Mouse (Mus musculus): ENCODE results near the gene Bicd2. TPM values are rescaled to one million over a fixed set of nuclear protein-coding genes. Genes with fewer than 3 reads are reported as not detected.

The Bicd2 gene
- polyA plus RNA-seq, 1 experiment = 43.1 TPM

DNA sequence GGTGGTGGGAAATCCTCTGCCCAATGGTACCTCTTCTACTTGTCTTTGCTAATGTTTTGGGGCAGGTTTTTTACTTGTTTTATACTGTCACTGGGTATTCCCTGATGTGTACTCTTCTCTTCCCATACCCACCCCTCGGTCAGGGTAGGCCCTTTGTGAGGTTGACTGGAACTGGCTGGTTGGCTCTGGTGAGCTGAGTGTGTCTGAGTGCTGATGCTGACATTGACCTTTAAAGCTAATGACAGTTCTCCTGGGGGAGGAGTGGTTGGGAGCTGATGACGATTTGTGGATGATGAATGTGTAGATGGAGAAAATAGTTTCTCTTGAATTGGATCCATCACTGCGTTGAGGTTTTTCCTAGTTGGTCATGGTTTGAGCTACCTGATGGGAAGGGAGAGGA, 85.4 kb downstream of the Bicd2 start:
- Histone ChIP-seq H3K4me3 (ENCODE audit: insufficient read depth, low read length) (no peak overlapping the region), H3K27ac (ENCODE audit: insufficient read depth, low read length) (no peak overlapping the region), H3K4me1 (ENCODE audit: control insufficient read depth, insufficient read depth, low read length) (peaks cover 13% of the 10 kb centered on the region)
- TF ChIP-seq CTCF (IDR thresholded peaks at IDR 0.05; ENCODE audit: borderline replicate concordance, insufficient read depth, low read length) (no peak), POLR2A (IDR thresholded peaks at IDR 0.05; ENCODE audit: low read depth, low read length) (no peak)

DNA sequence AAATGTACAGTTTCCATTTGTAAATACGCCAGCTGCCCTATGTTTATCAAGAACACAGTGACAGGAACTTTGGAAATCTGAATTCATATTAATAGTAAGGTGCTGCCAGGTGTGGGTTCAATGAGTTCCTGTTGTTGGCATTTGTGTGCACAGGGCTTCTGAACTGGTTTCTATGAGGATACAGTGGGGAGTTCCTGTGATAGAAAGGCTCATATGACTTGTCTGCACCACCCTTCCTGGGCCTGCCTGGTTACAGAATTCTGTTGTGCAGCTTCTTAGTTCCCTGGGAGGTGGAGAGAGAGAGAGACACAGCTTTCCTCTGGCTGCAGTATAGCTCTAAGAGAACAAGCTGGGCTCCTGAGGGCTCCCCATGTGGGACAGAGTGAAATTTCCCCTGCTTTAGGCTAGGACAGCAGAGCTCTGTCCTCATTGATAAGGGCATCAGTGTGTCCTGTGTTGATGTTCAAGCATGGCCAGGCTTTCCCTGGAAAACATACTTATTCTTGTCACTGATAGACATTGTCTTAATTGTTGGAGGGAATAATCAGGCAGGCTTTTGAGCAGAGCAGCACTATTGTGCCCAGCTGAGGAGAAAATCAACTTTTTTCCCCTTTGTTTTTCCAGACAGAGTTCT, 86.8 kb downstream of the Bicd2 start:
- TF ChIP-seq POLR2A (IDR thresholded peaks at IDR 0.05; ENCODE audit: low read depth, low read length) = no peak
- no peak for TF ChIP-seq CTCF (IDR thresholded peaks at IDR 0.05; ENCODE audit: borderline replicate concordance, insufficient read depth, low read length)
- Histone ChIP-seq H3K4me1 (ENCODE audit: control insufficient read depth, insufficient read depth, low read length) (peaks cover 5% of the 10 kb centered on the region; the same call in 1 of the 2 replicates), H3K4me3 (ENCODE audit: insufficient read depth, low read length) (no peak overlapping the region), H3K27ac (ENCODE audit: insufficient read depth, low read length) (no peak overlapping the region)

DNA sequence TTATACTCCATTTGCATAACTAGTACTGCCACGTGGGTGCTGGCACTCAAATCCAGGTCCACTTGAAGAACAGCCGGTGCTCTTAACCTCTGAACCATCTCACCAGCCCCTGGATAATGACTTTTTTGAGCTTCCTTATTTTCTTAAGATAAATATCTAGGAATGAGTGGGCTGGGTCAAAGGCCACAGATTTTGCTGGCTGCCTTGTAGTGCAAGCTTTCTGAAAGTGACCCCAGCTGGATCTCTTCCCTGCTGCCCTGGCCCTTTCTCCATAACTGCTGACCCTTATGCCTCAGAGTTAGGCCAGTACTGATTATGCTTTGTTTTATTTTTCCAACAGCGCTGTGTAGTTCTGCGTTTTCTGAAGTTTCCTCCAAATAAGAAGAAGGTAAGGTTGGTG, 89.1 kb downstream of the Bicd2 start:
- Histone ChIP-seq H3K4me1 (ENCODE audit: control insufficient read depth, insufficient read depth, low read length) (peaks cover 5% of the 10 kb centered on the region; the same call in 1 of the 2 replicates), H3K27ac (ENCODE audit: insufficient read depth, low read length) (no peak overlapping the region), H3K4me3 (ENCODE audit: insufficient read depth, low read length) (no peak overlapping the region)
- TF ChIP-seq CTCF (IDR thresholded peaks at IDR 0.05; ENCODE audit: borderline replicate concordance, insufficient read depth, low read length) = no peak
- no peak for TF ChIP-seq POLR2A (IDR thresholded peaks at IDR 0.05; ENCODE audit: low read depth, low read length)

DNA sequence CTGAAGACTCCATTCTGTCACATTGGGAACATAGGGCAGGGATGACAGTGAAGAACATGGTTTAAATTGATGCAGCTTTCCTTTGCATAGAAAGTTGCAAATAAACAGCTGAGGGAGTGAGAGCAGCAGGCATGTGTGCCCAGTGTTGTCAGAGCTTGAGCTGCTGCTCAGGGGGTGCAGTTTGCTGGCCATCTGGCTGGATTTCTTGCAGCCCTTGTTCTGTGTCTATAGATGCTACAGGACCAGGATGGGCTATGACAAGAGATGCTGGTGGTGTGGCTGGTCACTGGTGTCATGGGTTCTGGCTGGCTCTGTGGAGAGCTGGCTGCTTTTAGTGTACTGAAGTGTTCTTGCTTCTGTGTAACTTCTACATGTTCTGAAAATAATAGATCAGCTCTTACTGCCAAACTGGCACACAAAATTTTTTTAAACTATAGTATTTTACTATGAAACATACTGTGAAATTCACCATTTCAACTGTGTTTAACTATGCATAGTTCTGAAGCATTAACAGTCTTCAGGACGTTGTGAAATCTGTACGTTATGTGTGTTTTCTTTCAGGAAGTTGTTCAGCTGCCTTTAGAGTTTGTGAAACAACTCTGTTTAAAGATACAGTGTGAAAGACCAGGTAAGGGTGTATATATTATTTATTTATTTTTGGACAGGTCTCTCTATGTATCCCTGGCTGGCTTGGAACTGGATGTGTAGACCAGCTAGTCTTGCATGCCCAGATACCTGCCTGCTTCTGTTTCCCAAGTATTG, 92.1 kb downstream of the Bicd2 start:
- Histone ChIP-seq H3K4me3 (ENCODE audit: insufficient read depth, low read length) (no peak overlapping the region), H3K4me1 (ENCODE audit: control insufficient read depth, insufficient read depth, low read length) (peaks cover 5% of the 10 kb centered on the region; the same call in 1 of the 2 replicates), H3K27ac (ENCODE audit: insufficient read depth, low read length) (no peak overlapping the region)
- TF ChIP-seq CTCF (IDR thresholded peaks at IDR 0.05; ENCODE audit: borderline replicate concordance, insufficient read depth, low read length) = no peak
- TF ChIP-seq POLR2A (IDR thresholded peaks at IDR 0.05; ENCODE audit: low read depth, low read length) = no peak

DNA sequence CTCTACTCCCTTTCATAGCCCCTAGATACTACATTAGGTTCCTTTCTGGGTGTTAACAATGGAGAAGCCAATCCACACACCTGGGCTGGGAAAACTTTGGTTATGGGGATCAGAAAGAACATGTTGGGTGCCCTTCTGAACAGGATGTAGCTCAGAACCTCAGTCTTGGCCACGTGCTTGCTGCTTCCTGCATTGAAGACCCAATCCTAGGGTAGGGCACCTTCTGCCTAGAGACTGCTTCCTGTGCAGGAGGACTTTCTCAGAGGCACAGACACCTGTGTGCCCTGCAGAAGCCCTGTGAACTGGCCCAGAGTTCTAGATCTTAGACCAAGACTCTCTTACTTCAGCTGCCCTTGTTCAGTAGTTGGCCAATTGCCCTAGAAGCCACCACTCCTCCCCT, 94.4 kb downstream of the Bicd2 start:
- no peaks in the 10 kb centered on the region for H3K4me1 ChIP-seq (ENCODE audit: control insufficient read depth, insufficient read depth, low read length)

DNA sequence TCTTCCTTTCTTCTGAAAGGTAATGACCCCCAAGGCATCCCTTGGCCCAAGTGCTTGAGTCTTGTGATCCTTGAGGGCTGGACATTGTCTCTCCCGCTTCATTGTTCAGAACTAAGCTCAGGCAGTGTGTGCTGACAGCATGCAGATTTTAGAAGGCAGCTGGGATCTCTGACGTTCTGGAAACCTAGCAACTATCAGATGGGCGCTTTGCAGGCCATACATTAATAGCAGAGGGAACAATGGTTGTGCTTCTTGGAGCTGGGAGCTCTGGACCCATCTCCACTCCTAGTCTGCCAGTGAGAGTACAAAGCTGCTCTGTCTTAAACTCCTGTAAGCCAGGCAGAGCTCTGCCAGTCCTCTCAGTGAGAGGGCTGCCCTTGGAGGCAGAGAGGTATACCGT, 94.8 kb downstream of the Bicd2 start:
- TF ChIP-seq CTCF (IDR thresholded peaks at IDR 0.05; ENCODE audit: borderline replicate concordance, insufficient read depth, low read length) = no peak
- no peak for TF ChIP-seq POLR2A (IDR thresholded peaks at IDR 0.05; ENCODE audit: low read depth, low read length)
- no peaks in the 10 kb centered on the region for H3K4me1 ChIP-seq (ENCODE audit: control insufficient read depth, insufficient read depth, low read length)
- no peak overlapping the region for H3K27ac ChIP-seq (ENCODE audit: insufficient read depth, low read length)
- H3K4me3 ChIP-seq (ENCODE audit: insufficient read depth, low read length) = no peak overlapping the region

More for the DNA sequence above, 94.4 kb downstream of the Bicd2 start:
- Histone ChIP-seq H3K27ac (ENCODE audit: insufficient read depth, low read length) (no peak overlapping the region), H3K4me3 (ENCODE audit: insufficient read depth, low read length) (no peak overlapping the region)
- TF ChIP-seq CTCF (IDR thresholded peaks at IDR 0.05; ENCODE audit: borderline replicate concordance, insufficient read depth, low read length) = no peak
- no peak for TF ChIP-seq POLR2A (IDR thresholded peaks at IDR 0.05; ENCODE audit: low read depth, low read length)

Other genes starting within 250 kb of the Bicd2 start
- gene Wnk2, start 193.6 kb upstream of the Bicd2 start, polyA plus RNA-seq (2011; ENCODE audit: insufficient read length, low read depth, missing spikeins) = not detected in 2 replicates
- gene Ninj1, start 154.1 kb upstream of the Bicd2 start, polyA plus RNA-seq (2011; ENCODE audit: insufficient read length, low read depth, missing spikeins) = 27.6 and 28.6 TPM in 2 replicates
- 28.1 and 30.4 TPM in 2 replicates for gene Card19, start 125.5 kb upstream of the Bicd2 start, polyA plus RNA-seq (2011; ENCODE audit: insufficient read length, low read depth, missing spikeins)
- 0.37 TPM in 1 of 2 replicates, not detected in the other for gene Susd3, start 92.9 kb upstream of the Bicd2 start, polyA plus RNA-seq (2011; ENCODE audit: insufficient read length, low read depth, missing spikeins)
- gene Fgd3, start 21.3 kb upstream of the Bicd2 start, polyA plus RNA-seq (2011; ENCODE audit: insufficient read length, low read depth, missing spikeins) = 8.5 and 24.7 TPM in 2 replicates
- gene Ippk, start 79.7 kb downstream of the Bicd2 start, polyA plus RNA-seq (2011; ENCODE audit: insufficient read length, low read depth, missing spikeins) = 10.4 and 10.8 TPM in 2 replicates
- gene Tes3-ps, start 151.7 kb downstream of the Bicd2 start, polyA plus RNA-seq (2011; ENCODE audit: insufficient read length, low read depth, missing spikeins) = 2.9 and 4.2 TPM in 2 replicates
- 0.55 and 1.7 TPM in 2 replicates for gene Ecm2, start 163.2 kb downstream of the Bicd2 start, polyA plus RNA-seq (2011; ENCODE audit: insufficient read length, low read depth, missing spikeins)
- 134 and 402 TPM in 2 replicates for gene Aspn, start 202.9 kb downstream of the Bicd2 start, polyA plus RNA-seq (2011; ENCODE audit: insufficient read length, low read depth, missing spikeins)
- 1.8 and 8.3 TPM in 2 replicates for gene Omd, start 240.9 kb downstream of the Bicd2 start, polyA plus RNA-seq (2011; ENCODE audit: insufficient read length, low read depth, missing spikeins)

All from embryonic fibroblast, embryonic 13.5 days (primary cell).